Mouse (Mus musculus) spleen, postnatal 4 days (tissue): Measurements from ENCODE around the gene Rbm7.
"Not testable (repeated sequence)": the region's sequence is repeated elsewhere in the genome, so short reads cannot be mapped to it uniquely, and the experiment has no call there.

ENCODE experiments used
- DNase-seq, 2 experiments: peaks; one replicate each; pipeline ENCODE4 v3.0.0; 2022; ENCODE audit warnings: low spot score in 2 of 2

The Rbm7 gene

DNA sequence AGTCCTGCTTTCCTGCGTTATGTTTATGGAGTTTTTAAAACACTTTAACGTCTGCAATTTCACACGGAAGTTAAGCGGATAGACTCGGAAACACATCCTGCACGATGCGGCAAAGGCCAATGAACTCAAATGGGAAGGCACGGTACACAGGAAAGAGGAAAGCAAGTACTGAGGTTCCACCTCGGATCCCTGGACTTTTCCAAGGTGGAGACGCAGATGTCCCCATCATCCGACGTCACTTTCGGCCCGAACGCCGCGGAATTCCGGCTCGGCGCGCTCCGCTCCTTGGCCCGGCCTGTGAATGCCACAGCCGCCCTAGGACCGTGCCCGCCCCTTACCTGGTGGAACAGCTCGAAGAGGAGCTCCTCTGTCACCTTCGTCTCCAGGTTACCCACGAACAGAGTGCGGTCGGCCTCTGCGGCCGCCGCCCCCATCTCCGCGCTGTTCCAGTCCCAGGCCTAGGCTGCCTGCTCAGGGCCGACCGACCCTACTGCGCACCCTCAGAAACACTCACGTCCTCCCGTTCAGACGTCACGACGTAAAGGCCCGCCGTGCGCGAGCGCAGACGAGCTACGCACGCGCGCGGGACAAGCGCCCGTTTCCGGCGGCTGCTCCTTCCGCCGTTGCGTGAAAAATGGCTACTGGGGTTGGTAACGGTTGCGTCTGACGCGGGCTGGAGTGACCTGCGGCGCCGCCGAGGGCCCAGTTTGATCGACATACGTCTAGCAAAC, at the start of gene Rbm7, which contains the start of gene Gm5617:
TSS of gene Rbm7 (minus strand) at position 483 of the 731 bp plus-strand sequence.
TSS of gene Gm5617 (plus strand) at position 626 of the 731 bp plus-strand sequence.
- DNase-seq: peak; percentile 92 to 96

DNA sequence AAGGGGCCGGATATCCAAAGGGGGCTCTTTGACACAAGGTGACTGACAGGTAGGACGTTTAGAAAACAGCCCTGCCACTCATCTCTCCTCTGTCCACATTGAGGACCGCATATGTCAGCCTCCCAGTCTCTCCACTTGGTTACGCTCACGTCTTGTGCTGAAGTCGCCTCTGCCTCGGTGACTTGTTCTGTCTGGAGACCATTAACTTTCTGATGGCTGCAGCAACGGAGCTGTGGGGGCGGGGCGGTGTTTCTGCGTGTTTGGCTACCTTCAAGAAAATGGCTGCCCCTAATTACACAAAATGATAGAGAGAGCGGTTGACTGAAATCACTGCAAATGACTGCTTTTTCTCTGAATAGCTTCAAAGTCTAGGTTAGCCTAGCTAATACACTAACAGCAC, 43.6 kb upstream of the Rbm7 start:
- DNase-seq: no peak

DNA sequence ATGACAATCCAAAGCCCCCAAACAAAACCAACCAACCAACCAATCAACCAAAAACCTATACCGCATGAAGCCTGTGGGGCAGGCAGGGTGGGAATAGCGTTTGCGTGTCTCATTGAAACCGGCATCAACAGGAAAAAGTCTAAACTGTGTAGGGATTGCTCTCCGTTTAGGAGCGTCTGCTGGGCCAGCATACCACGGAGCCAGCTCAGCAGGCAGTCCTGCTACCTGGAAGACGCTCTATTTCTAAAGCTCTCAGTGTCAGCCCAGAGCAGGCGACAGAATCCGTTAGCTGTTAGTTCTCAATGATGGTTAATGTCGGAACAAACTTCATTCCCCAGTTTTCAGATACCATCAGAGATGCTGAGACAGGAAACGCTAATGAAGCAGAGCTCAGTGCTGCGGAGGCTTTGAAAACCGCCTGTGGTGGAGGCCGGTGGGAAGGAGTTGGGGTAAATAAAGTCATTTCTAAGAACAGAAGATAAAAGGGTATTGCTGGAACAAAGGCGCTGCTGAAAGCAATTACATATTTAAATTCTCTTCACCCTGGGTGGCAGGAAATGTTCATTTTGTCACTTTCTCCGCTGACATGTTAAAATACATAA, 43.0 kb upstream of the Rbm7 start:
- DNase-seq: no peak

DNA sequence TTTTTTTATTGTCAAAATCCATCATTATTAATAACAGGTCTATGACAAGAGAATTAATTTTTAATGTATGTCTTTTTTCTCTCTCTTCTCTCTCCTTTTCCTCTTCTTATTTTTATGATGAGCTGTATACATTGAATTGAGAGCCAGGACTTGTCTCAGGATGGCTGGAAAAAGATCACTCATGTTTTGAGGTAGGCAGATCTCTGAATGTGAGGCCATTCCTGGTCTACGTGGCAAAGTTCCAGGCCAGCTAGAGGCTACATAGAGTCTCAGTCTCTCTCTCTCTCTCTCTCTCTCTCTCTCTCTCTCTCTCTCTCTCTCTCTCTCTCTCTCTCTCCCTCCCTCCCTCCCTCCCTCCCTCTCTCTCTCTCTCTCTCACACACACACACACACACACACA, 42.5 kb upstream of the Rbm7 start:
- not testable (repeated sequence) for DNase-seq

DNA sequence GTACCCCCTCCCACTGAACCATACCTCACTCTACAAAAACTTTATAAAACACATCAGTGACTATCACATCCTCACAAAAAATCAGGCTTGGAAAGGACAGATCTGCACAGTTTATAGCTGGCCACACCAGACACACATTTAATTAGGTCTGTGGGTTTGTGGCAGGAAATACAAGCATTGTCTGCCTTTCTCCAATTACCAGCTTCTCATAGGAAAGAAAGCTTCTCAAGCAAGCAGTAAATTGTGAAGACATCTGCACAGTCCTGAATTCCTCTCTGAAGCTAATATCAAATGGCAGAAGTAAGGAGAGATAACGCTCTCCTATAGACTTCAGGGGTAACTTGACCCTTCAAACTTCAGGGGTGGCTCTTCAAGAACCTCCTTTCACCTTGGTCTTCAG, 41.3 kb upstream of the Rbm7 start:
- no peak for DNase-seq

DNA sequence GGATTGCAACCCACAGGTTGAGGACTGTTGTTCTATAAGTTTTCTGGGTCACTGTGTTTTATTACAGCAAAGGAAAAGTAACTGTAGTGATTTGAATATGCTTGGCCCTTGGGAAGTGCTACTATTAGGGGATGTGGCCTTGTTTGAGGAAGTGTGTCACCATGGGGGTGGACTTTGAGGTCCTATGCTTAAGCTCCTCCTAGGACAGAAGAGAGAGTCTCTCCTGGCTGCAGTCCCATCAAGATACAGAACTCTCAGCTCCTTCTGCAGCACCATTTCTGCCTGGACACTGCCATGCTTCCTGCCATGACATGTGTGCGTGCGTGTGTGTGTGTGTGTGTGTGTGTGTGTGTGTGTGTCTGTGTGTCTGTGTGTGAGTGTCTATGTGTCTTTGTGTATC, 37.6 kb upstream of the Rbm7 start:
- DNase-seq: no peak

DNA sequence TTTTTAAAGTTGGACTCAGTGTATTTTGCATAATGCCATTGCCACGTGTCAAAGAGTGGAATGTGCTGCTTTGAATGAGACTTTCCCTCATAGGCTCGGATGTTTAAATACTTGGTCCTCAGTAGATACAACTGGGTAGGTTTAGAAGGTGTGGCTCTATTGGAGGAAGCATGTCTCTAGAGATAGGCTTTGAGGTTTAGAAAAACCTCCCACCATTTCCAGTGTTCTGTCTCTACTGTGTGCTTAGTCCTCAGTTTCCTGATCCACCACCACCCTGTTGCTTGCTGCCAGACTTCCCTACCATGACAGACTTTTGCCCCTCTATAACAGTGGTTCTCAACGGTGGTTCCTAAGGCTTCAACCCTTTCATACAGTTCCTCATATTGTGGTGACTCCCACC, 37.1 kb upstream of the Rbm7 start:
- DNase-seq: no peak

DNA sequence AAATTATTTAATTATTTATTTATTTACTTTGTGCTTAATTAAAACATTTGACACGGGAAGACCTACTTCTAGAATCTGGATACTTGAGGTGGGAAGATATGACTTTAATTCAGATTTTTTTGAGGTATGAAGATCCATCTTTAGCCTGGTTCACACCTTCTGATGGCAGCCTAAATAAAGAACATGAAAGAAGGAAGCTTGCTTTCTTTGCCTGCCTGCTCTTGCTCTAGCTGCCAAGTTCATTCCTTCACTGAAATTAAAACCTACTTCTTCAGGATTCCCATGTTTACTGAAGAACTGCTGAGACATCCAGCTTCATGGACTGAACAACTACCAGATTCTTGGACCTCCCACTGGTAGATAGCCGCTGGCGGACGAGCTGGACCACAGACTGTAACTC, 36.2 kb upstream of the Rbm7 start:
- no peak for DNase-seq

DNA sequence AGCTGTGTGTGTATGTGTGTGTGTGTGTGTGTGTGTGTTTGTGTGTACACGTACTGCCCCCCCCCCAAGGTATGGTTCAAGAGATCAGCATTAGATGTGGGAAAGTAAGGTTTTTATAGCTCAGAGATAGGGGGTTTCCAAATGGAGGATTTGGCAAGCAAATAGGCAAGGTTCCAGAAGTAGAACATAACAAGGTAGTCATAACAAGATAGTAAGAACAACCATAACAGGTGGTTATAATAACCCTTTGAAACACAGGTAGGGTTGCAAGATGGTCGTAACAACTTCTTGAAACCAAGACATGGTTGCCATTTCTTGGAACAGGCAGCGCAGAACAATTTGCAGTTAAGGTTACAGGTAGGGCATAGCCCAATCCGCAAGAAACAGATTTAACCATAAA, 31.4 kb upstream of the Rbm7 start:
- DNase-seq: no peak

DNA sequence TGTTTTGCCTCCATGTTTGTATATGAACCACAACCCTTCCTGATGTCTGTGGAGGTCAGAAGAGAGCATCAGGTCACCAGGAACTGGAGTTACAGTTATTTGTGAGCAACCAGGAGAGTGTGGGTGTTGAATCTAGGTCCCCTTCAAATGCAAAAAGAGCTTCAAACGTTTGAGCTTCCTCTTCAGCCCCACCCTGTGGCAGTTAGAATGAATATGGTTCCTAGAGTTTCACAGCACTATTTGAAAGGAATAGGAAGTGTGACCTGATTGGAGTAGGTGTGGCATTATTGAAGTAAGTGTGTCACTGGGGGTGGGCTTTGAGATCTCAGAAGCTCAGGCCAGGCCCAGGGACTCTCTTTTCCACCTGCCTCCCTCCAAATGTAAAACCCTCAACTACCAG, 30.5 kb upstream of the Rbm7 start:
- no peak for DNase-seq

DNA sequence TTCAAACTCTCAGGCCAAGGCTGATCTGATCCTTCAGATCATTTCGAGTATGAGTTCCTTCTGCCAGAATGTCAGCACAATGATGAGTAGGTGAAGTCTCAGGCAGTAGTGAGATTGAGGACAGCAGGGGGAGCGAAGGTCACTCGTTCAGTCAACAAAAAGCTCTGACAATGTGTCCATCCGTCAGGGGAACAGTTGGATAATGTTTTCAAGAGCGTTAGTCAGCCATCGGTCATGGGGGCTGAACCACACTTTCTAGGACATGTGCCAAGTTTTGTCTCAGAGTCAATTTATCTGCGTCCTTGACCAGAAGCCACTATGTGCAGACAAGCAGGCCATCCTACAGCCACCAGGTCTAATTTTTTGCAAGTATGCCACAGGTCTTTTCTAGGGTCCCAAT, 25.3 kb upstream of the Rbm7 start:
- DNase-seq: not testable (repeated sequence)

DNA sequence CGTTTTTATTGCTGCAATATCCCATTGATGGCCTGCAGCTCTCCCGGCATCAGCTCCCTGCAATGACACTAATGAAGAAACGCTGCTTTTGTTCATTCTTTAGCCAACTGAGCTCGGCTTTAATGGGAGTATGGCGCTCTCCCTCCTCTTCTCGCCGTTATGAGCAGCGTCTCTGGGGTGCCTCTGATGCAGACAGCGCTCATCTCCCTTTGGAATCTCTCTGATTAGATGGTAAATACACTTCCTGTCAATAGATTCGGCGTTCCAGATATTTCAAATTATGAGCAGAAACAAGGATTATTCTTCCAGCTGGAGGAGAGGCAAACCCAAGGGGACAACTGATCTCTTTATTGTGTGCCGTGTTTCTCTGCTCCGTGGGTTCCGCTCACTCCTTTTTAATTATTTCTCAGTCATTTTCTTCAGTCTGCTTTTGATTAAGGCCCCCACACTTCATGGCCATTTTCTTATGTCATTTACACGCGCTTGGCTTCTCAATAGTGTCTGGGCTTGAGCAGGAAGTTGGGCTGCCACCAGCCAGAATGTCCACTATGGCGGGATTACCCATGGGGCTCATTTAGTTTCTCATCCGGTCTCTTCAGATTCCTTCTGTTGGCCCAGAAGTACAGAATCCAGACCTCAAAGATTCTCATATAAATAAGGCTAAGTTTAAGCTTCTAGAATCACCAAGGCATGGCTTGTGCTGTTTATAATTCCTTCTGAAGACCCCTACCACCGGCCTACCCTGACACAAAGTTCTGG, 22.5 kb upstream of the Rbm7 start:
- DNase-seq: no peak

DNA sequence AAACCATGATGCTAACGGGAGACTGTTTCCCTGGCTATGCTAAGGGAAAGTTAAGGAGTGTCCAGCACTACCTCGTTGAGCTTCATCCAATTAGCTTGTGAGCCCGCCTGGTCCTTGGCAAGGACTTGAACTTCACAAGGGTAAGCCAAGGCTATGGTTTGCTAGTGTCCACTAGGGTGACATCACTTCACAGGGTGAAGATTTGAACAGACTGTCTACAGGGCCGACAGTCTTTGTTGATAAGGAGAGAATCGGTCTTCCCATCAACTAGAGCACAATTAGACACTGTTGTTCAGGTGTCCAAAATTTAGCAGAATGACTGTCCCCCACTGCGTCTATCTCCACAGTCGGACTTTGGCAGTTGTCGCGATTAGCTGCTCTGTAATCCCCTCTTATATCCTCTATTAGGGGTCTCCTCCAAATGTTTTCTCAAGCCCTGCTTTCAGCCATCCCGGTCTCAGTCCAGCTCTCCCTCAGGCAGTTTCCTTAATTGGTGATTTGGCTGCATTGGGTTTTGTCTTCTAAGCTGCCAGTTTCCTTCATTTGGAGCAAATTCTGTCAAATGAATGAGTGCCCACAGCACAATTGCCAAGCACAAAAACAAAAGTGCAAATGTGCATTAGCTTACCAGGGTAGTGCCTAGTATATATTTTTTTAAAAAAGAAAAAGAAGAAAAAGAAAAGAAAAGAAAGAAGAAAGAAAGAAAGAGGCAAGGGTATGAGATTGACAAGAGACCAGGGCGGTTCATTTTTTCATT, 21.7 kb upstream of the Rbm7 start:
- no peak for DNase-seq

DNA sequence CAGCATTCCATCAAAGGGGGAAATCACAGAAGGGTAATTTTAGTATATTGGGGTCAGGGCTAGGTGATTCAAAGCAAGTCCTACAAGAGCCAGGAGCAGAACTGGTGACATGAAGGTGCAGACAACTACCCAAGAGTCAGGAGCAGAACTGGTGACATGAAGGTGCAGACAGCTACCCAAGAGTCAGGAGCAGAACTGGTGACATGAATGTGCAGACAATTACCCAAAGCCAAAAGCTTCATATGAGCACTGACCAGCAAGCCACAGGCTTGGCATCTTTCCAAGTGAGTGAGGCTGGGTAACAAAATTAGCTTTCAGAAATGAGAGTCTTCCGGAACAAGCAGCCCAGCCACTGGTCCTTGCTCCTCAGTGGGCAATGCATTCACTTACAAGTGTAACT, 20.2 kb upstream of the Rbm7 start:
- no peak for DNase-seq

DNA sequence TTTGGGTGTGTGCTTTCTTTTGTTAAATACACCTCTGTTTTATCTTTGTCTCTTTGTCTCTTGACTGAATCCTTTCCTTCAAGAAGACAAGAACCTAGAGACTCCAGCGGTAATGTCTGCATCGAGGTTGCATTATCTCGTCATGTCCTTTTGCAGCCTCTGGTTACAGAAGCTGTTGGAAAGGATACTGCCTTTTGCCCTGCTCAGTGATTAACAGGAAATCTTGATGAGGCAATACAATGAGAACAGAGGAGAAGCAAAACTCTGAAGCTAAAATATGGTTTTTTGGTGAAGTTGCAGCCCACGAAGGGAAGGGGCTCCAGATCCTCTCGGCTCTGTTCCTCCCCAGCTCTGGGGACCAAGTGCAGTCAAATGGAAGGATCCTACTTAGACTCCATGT, 15.0 kb upstream of the Rbm7 start:
- no peak for DNase-seq

DNA sequence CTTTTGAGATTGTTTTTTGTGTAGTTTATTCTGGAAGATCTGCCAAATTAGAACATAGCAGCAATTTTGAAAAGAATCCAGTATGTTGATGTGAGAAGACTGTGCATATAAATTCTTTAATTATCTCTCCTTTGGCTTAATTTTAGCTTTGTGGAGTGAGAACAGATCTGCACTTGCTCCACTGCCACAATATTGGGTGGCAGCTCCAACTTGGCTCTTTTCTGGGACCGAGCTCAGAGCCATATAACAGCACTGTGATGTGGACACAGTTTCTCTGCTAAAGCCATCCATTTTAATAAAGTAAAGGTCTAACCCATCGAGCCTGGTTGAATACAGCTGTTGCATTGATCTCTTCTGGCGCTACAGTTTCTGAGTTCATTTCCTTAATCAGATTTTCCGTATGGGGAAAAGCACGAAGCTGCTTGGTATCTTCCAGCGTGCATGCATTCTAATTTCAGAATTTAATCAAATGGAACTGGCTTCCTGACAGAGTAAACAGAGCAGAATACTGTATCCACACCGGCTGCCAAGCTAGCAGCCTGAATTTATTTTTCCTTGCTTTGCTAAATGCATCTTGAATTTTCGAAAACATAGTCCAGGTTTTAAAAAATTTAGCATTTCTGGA, 9.8 kb upstream of the Rbm7 start:
- DNase-seq: no peak

DNA sequence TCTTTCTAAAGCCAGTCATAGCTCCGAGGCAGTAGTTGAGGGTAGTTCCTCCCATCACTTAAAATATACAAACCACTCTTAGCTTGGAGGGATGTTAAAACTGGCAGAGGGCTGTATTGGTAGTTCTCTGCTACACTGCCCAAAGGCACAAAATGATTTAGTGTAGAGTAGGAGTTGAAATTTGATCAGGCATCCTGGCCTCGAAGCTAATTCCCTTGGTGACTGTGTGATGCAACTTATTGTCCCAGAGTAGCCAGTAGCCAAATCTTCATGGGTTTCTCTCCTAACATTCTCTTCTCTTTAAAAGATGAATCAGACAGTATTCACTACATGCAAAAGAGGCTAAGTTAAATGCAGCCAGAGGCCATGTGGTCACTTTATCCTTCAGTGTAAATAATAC, 7.9 kb upstream of the Rbm7 start:
- no peak for DNase-seq

DNA sequence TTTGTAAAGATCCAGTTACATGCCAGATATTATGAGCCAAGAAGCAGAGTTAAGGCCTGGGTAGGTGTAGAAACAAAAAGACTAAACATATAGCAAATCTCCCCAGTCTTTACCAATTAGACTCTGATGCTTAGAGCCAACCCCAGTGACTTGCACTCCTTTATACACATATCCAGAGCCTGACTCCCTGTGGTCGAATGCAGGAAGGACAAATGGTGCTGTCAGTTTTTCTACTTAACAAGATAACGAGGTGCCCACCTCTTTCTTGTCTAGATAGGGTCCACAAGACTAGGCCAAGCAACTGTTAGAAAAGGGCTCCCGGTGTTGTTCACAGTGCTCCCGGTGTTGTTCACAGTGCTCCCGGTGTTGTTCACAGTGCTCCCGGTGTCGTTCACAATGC, 6.1 kb upstream of the Rbm7 start:
- DNase-seq: no peak

DNA sequence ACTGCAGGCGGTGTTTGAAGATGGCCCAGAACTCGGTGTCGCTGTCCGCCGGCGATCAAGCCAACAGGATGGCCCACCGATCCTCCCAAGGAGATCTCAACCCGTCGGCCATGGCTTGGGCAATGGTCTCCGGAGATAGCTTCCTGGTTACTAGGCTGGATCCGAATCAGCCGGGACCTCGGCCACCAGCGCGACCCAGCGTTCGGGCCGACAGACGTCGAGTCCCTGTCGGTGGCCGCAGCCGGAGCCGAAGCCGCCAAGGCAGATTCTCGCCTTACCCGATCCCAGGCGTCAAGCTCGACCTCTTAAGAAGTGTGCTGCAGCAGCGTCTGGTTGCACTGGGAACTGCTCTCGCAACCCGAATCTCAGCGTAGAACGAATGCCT, 441 bp upstream of the Rbm7 start:
- DNase-seq: no peak

DNA sequence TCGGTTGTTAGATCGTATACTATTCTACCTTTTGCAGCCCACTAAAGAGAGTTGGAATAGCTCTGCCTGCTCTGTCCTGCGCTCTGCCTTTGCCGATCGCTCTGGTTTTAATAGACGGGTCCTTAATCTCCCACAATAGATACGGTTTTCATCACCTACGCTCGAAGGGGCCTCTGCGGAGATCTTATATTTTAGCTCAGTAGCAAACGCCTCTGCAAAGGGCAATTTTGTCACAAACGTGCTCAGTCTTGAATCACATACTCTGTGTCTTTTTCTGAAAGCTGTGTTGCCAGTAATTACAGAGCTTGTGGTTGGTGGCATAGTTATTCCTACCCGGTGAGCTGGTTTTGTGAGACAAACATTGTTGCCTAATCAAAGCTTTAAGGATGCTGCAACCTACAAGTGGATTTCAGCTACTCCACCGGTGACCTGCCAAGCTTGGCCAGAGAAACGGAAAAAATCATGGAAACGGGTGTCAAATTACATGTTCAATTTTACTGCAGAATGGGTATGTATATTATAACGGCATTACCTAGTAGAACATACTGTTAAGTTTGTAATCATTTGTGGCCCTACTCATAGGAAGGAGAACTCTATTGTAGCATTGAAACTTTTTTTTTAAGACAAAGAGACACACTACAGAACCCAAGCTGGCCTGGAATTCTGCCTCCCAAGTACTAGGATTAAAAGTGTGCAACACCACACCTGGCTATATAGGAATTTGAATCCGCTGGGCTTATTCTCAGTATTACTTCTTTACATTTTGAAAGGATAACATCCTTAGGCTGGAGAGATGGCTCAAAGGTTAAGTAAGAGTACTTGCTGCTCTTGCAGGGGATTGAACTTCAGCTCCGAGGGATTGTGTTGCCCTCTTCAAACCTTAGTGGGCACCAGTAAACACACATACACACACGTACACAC, 13.6 kb downstream of the Rbm7 start:
- DNase-seq: no peak
